Mouse (Mus musculus) heart, postnatal 36 days (tissue): ENCODE measurements around the gene Mak. TPM values are rescaled to one million over a fixed set of nuclear protein-coding genes. Genes with fewer than 3 reads are reported as not detected.
A peak's percentile ranks its signal among the peaks of the same experiment; 100 is the strongest.
"Not testable (repeated sequence)": the region's sequence is repeated elsewhere in the genome, so short reads cannot be mapped to it uniquely, and the experiment has no call there.

ENCODE experiments used
- DNase-seq, 2 experiments: peaks; one replicate each; pipeline ENCODE4 v3.0.0; 2021 to 2022
- intact Hi-C: fragments of 180-260 bp; cut with DNase I; formaldehyde crosslinking; loops from one replicate; pipeline ENCODE4 v1.15.1; 2025
- total RNA-seq, 2 experiments: library from RNA; stranded (reverse); gene quantifications; 2 replicates each; pipeline ENCODE4 v1.2.3; 2021

Mak gene
- total RNA-seq, 2 experiments from 2014 or later: not detected

- peak; percentile 94 to 97 for DNase-seq
- intact Hi-C loops: loop anchor here (1.0 kb wide), 2 partner anchors 15 to 20 kb away; partner anchors contain the start of gene Tmem14c
These were observed 78.4 kb downstream of the Mak start, which contains the start of gene Pak1ip1 for GRCm38 (mm10) chr13:41000926-41001639. Pak1ip1 (plus strand) TSS chr13:41001023.

- peak in 1 of 2 experiments; percentile 51 for DNase-seq
- intact Hi-C loops: loop anchor here (1.0 kb wide), 1 partner anchor 19 kb away; no protein-coding TSS in a partner anchor
These were observed 79.2 kb downstream of the Mak start for GRCm38 (mm10) chr13:41000140-41000925.

- DNase-seq, intact Hi-C loops: not testable (repeated sequence)
These were observed 81.0 kb downstream of the Mak start for GRCm38 (mm10) chr13:40998537-40998936.

- no peak for DNase-seq
- intact Hi-C loops: no loop called here
These were observed 84.8 kb downstream of the Mak start for GRCm38 (mm10) chr13:40994487-40995263.

GRCm38 (mm10) chr13:40988418-40988817, 91.1 kb downstream of the Mak start:
- intact Hi-C loops: no loop called here

GRCm38 (mm10) chr13:40987608-40988303, 91.8 kb downstream of the Mak start:
- intact Hi-C loops, DNase-seq: not testable (repeated sequence)

More at GRCm38 (mm10) chr13:40988418-40988817, 91.1 kb downstream of the Mak start:
- no peak for DNase-seq

GRCm38 (mm10) chr13:40986081-40986480, 93.4 kb downstream of the Mak start:
- intact Hi-C loops: no loop called here
- no peak for DNase-seq

GRCm38 (mm10) chr13:40982759-40983158, 96.7 kb downstream of the Mak start:
- no peak for DNase-seq
- intact Hi-C loops: no loop called here

GRCm38 (mm10) chr13:40979321-40979720, 100.2 kb downstream of the Mak start:
- intact Hi-C loops: loop anchor here (2.0 to 5.0 kb wide), 2 partner anchors 93 to 197 kb away; no protein-coding TSS in a partner anchor
- no peak for DNase-seq

- intact Hi-C loops: loop anchor here (2.0 to 5.0 kb wide), 2 partner anchors 92 to 196 kb away; no protein-coding TSS in a partner anchor
- DNase-seq: no peak
These were observed 100.9 kb downstream of the Mak start for GRCm38 (mm10) chr13:40978652-40979051.

GRCm38 (mm10) chr13:40977609-40978008, 101.9 kb downstream of the Mak start:
- intact Hi-C loops: loop anchor here (1.0 to 5.0 kb wide), 4 partner anchors 61 to 195 kb away; no protein-coding TSS in a partner anchor
- peak; percentile 55 to 67 for DNase-seq

Other genes with a start within 250 kb of the Mak start
- gene Gcnt2, start 220.0 kb downstream of the Mak start, total RNA-seq: 10 to 100 TPM in 1 of 2 experiments, 1 to 10 TPM in 1; 9.0 to 11.9 TPM
- gene Pak1ip1, start 78.7 kb downstream of the Mak start, total RNA-seq: 10 to 100 TPM; 26.5 to 29.6 TPM
- gene Tmem14c, start 63.4 kb downstream of the Mak start, total RNA-seq: 100 to 1,000 TPM; 180 to 198 TPM
- not detected for gene Gcm2, start 31.3 kb upstream of the Mak start, total RNA-seq
- not detected for gene Sycp2l, start 34.6 kb upstream of the Mak start, total RNA-seq
- under 1 TPM in 1 of 2 experiments, not detected in 1; 0.08 TPM for gene Elovl2, start 140.7 kb upstream of the Mak start, total RNA-seq
- 10 to 100 TPM; 23.6 to 25.0 TPM for gene Smim13, start 170.1 kb upstream of the Mak start, total RNA-seq
- gene Gm17364, start 194.3 kb upstream of the Mak start, total RNA-seq: not detected